Mouse (Mus musculus): ENCODE measurements around the gene Cdx2. TPM values are rescaled to one million over a fixed set of nuclear protein-coding genes. Genes with fewer than 3 reads are reported as not detected.
A peak's percentile ranks its signal among the peaks of the same experiment; 100 is the strongest.

Cdx2 gene
- polyA plus RNA-seq, 1 experiment, result not detected

- H3K4me2 ChIP-seq (ENCODE audit: low read depth), result peak overlapping the region; percentile 6
- H3K4me3 ChIP-seq, result no peak overlapping the region
- no peaks in the 10 kb centered on the region for H3K79me2 ChIP-seq (ENCODE audit: control insufficient read depth, insufficient read depth)
- H3K36me3 ChIP-seq (ENCODE audit: control insufficient read depth, insufficient read depth), result no peaks in the 10 kb centered on the region
- TF ChIP-seq POLR2AphosphoS2 (IDR thresholded peaks at IDR 0.05; ENCODE audit: insufficient read length, low read depth) (no peak), CEBPB (IDR thresholded peaks at IDR 0.05; ENCODE audit: insufficient read depth, poor library complexity, severe bottlenecking) (no peak), E2F4 (IDR thresholded peaks at IDR 0.05; ENCODE audit: insufficient read depth) (no peak), SRF (IDR thresholded peaks at IDR 0.05; ENCODE audit: control insufficient read depth, insufficient read length, low read depth) (no peak), REST (IDR thresholded peaks at IDR 0.05; ENCODE audit: insufficient read depth, insufficient read length) (no peak), TCF12 (IDR thresholded peaks at IDR 0.05; ENCODE audit: insufficient read depth, poor library complexity, severe bottlenecking) (no peak), MYOG (IDR thresholded peaks at IDR 0.05; ENCODE audit: control insufficient read depth in 1 of 3, insufficient read depth in 1 of 3, insufficient read length in 2 of 3, low read depth in 2 of 3) (no peak), MYOD1 (IDR thresholded peaks at IDR 0.05; ENCODE audit: control insufficient read depth in 1 of 3, insufficient read length in 2 of 3, low read depth in 2 of 3) (no peak), USF1 (IDR thresholded peaks at IDR 0.05; ENCODE audit: low read depth) (no peak), POLR2A (IDR thresholded peaks at IDR 0.05; ENCODE audit: insufficient read length, low read depth) (no peak), MAX (IDR thresholded peaks at IDR 0.05; ENCODE audit: low read depth) (no peak), TCF3 (IDR thresholded peaks at IDR 0.05; ENCODE audit: insufficient read length, low read depth) (no peak)
- peaks cover 89% of the 10 kb centered on the region for H3K27me3 ChIP-seq (ENCODE audit: control insufficient read depth, insufficient read depth, insufficient read length)
- H3ac ChIP-seq (ENCODE audit: control insufficient read depth, insufficient read length), result no peak overlapping the region
Measured at GRCm38 (mm10) chr5:147304276-147305155, 2.6 kb downstream of the Cdx2 start.

GRCm38 (mm10) chr5:147302746-147303400 is 4.2 kb downstream of the Cdx2 start:
- TF ChIP-seq CEBPB (IDR thresholded peaks at IDR 0.05; ENCODE audit: insufficient read depth, poor library complexity, severe bottlenecking), result no peak
- no peak for TF ChIP-seq POLR2A (IDR thresholded peaks at IDR 0.05; ENCODE audit: insufficient read length, low read depth)
- TF ChIP-seq SRF (IDR thresholded peaks at IDR 0.05; ENCODE audit: control insufficient read depth, insufficient read length, low read depth), result no peak
- no peak for TF ChIP-seq MYOD1 (IDR thresholded peaks at IDR 0.05; ENCODE audit: control insufficient read depth in 1 of 3, insufficient read length in 2 of 3, low read depth in 2 of 3)
- TF ChIP-seq REST (IDR thresholded peaks at IDR 0.05; ENCODE audit: insufficient read depth, insufficient read length), result no peak
- no peak for TF ChIP-seq USF1 (IDR thresholded peaks at IDR 0.05; ENCODE audit: low read depth)
- no peak for TF ChIP-seq E2F4 (IDR thresholded peaks at IDR 0.05; ENCODE audit: insufficient read depth)
- TF ChIP-seq MYOG (IDR thresholded peaks at IDR 0.05; ENCODE audit: control insufficient read depth in 1 of 3, insufficient read depth in 1 of 3, insufficient read length in 2 of 3, low read depth in 2 of 3), result no peak
- no peak for TF ChIP-seq TCF12 (IDR thresholded peaks at IDR 0.05; ENCODE audit: insufficient read depth, poor library complexity, severe bottlenecking)
- no peak for TF ChIP-seq MAX (IDR thresholded peaks at IDR 0.05; ENCODE audit: low read depth)

GRCm38 (mm10) chr5:147302141-147302540 is 4.9 kb downstream of the Cdx2 start:
- H3K4me2 ChIP-seq (ENCODE audit: low read depth), result no peak overlapping the region
- no peak overlapping the region for H3ac ChIP-seq (ENCODE audit: control insufficient read depth, insufficient read length)
- no peaks in the 10 kb centered on the region for H3K36me3 ChIP-seq (ENCODE audit: control insufficient read depth, insufficient read depth)
- no peaks in the 10 kb centered on the region for H3K79me2 ChIP-seq (ENCODE audit: control insufficient read depth, insufficient read depth)
- TF ChIP-seq E2F4 (IDR thresholded peaks at IDR 0.05; ENCODE audit: insufficient read depth), result no peak
- no peak for TF ChIP-seq POLR2A (IDR thresholded peaks at IDR 0.05; ENCODE audit: insufficient read length, low read depth)
- TF ChIP-seq REST (IDR thresholded peaks at IDR 0.05; ENCODE audit: insufficient read depth, insufficient read length), result no peak
- no peak for TF ChIP-seq MAX (IDR thresholded peaks at IDR 0.05; ENCODE audit: low read depth)
- TF ChIP-seq MYOD1 (IDR thresholded peaks at IDR 0.05; ENCODE audit: control insufficient read depth in 1 of 3, insufficient read length in 2 of 3, low read depth in 2 of 3), result no peak
- no peak for TF ChIP-seq MYOG (IDR thresholded peaks at IDR 0.05; ENCODE audit: control insufficient read depth in 1 of 3, insufficient read depth in 1 of 3, insufficient read length in 2 of 3, low read depth in 2 of 3)
- TF ChIP-seq USF1 (IDR thresholded peaks at IDR 0.05; ENCODE audit: low read depth), result no peak
- no peak for TF ChIP-seq TCF3 (IDR thresholded peaks at IDR 0.05; ENCODE audit: insufficient read length, low read depth)
- no peak for TF ChIP-seq CEBPB (IDR thresholded peaks at IDR 0.05; ENCODE audit: insufficient read depth, poor library complexity, severe bottlenecking)
- no peak for TF ChIP-seq TCF12 (IDR thresholded peaks at IDR 0.05; ENCODE audit: insufficient read depth, poor library complexity, severe bottlenecking)
- no peak for TF ChIP-seq SRF (IDR thresholded peaks at IDR 0.05; ENCODE audit: control insufficient read depth, insufficient read length, low read depth)
- no peak for TF ChIP-seq POLR2AphosphoS2 (IDR thresholded peaks at IDR 0.05; ENCODE audit: insufficient read length, low read depth)
- H3K4me3 ChIP-seq, result no peak overlapping the region
- H3K27me3 ChIP-seq (ENCODE audit: control insufficient read depth, insufficient read depth, insufficient read length), result peaks cover 74% of the 10 kb centered on the region

More at GRCm38 (mm10) chr5:147302746-147303400, 4.2 kb downstream of the Cdx2 start:
- Histone ChIP-seq H3K4me3 (no peak overlapping the region), H3ac (ENCODE audit: control insufficient read depth, insufficient read length) (no peak overlapping the region), H3K4me2 (ENCODE audit: low read depth) (no peak overlapping the region), H3K79me2 (ENCODE audit: control insufficient read depth, insufficient read depth) (no peaks in the 10 kb centered on the region), H3K36me3 (ENCODE audit: control insufficient read depth, insufficient read depth) (no peaks in the 10 kb centered on the region), H3K27me3 (ENCODE audit: control insufficient read depth, insufficient read depth, insufficient read length) (peaks cover 80% of the 10 kb centered on the region)

- H3K4me3 ChIP-seq, result no peak overlapping the region
- TF ChIP-seq TCF3 (IDR thresholded peaks at IDR 0.05; ENCODE audit: insufficient read length, low read depth) (no peak), TCF12 (IDR thresholded peaks at IDR 0.05; ENCODE audit: insufficient read depth, poor library complexity, severe bottlenecking) (no peak), POLR2A (IDR thresholded peaks at IDR 0.05; ENCODE audit: insufficient read length, low read depth) (no peak), SRF (IDR thresholded peaks at IDR 0.05; ENCODE audit: control insufficient read depth, insufficient read length, low read depth) (no peak), USF1 (IDR thresholded peaks at IDR 0.05; ENCODE audit: low read depth) (no peak), E2F4 (IDR thresholded peaks at IDR 0.05; ENCODE audit: insufficient read depth) (no peak), MAX (IDR thresholded peaks at IDR 0.05; ENCODE audit: low read depth) (no peak), CEBPB (IDR thresholded peaks at IDR 0.05; ENCODE audit: insufficient read depth, poor library complexity, severe bottlenecking) (no peak), POLR2AphosphoS2 (IDR thresholded peaks at IDR 0.05; ENCODE audit: insufficient read length, low read depth) (no peak), MYOD1 (IDR thresholded peaks at IDR 0.05; ENCODE audit: control insufficient read depth in 1 of 3, insufficient read length in 2 of 3, low read depth in 2 of 3) (no peak), MYOG (IDR thresholded peaks at IDR 0.05; ENCODE audit: control insufficient read depth in 1 of 3, insufficient read depth in 1 of 3, insufficient read length in 2 of 3, low read depth in 2 of 3) (no peak), REST (IDR thresholded peaks at IDR 0.05; ENCODE audit: insufficient read depth, insufficient read length) (no peak)
- no peaks in the 10 kb centered on the region for H3K36me3 ChIP-seq (ENCODE audit: control insufficient read depth, insufficient read depth)
- no peak overlapping the region for H3K4me2 ChIP-seq (ENCODE audit: low read depth)
- H3K27me3 ChIP-seq (ENCODE audit: control insufficient read depth, insufficient read depth, insufficient read length), result peaks cover 70% of the 10 kb centered on the region
- H3ac ChIP-seq (ENCODE audit: control insufficient read depth, insufficient read length), result no peak overlapping the region
- no peaks in the 10 kb centered on the region for H3K79me2 ChIP-seq (ENCODE audit: control insufficient read depth, insufficient read depth)
Measured at GRCm38 (mm10) chr5:147301781-147302070, 5.3 kb downstream of the Cdx2 start.
